8 mouse cellular contexts compared by ENCODE assay signal in the genomic region with DNA sequence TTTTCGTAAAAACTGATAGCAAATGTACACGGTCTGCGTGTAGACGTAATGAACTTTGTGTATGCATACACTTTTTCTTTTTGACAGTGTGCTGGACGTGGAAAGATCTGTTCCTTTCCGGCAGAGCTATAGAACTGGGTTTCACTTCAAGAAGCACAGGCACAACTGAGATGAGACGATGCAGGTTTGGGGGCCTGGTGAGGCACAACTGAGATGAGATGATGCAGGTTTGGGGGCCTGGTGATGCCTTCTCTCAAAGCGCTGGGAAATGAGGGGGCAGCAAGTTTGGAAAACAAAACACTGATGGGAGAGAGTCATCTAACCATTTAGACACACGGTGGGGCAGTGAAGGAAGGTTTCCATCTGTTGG. TPM values are rescaled to one million over a fixed set of nuclear protein-coding genes. Genes with fewer than 3 reads are reported as not detected.
DNase-seq lines count a peak whose midpoint lies in the region; ATAC-seq lines count a peak whose summit lies in the region.

No protein-coding gene starts in this region.

- H3K4me1 ChIP-seq in neural tube, embryonic 11.5 days (ENCODE audit: control insufficient read depth, insufficient read depth, low read length), result no peaks in the 10 kb centered on the region
- H3K4me1 ChIP-seq in forebrain, embryonic 10.5 days, result peaks cover 33% of the 10 kb centered on the region
- peaks cover 25% of the 10 kb centered on the region for H3K4me1 ChIP-seq in liver, embryonic 11.5 days (replicated peaks; ENCODE audit: control insufficient read depth, insufficient read depth, low read length)
- 0 out of 2 replicates have a peak, but pooled peaks cover 2% of the 10 kb centered on the region for H3K4me1 ChIP-seq in stomach, embryonic 15.5 days

- peak overlapping the region; percentile 92 for H3K9ac ChIP-seq in neural tube, embryonic 11.5 days (ENCODE audit: low read length)
- H3K9ac ChIP-seq in liver, embryonic 11.5 days (ENCODE audit: low read depth, low read length), result peak overlapping the region; percentile 96
- H3K9ac ChIP-seq in stomach, embryonic 15.5 days, result peak overlapping the region; percentile 80

- no peak overlapping the region for H3K27ac ChIP-seq in neural tube, embryonic 11.5 days (ENCODE audit: low read depth, low read length)
- peak overlapping the region; percentile 95 for H3K27ac ChIP-seq in forebrain, embryonic 10.5 days
- H3K27ac ChIP-seq in liver, embryonic 11.5 days (ENCODE audit: low read depth, low read length), result peak overlapping the region; percentile 79; the same call in 1 of the 2 replicates
- peak overlapping the region; percentile 57; the same call in 1 of the 2 replicates for H3K27ac ChIP-seq in stomach, embryonic 15.5 days

- H3K9me3 ChIP-seq in neural tube, embryonic 11.5 days (ENCODE audit: control insufficient read depth, low read length), result no peaks in the 10 kb centered on the region
- peaks cover 7% of the 10 kb centered on the region; the same call in 1 of the 2 replicates for H3K9me3 ChIP-seq in forebrain, embryonic 10.5 days
- H3K9me3 ChIP-seq in liver, embryonic 11.5 days (ENCODE audit: control insufficient read depth, low read length), result 0 out of 2 replicates have a peak, but pooled peaks cover 2% of the 10 kb centered on the region
- H3K9me3 ChIP-seq in stomach, embryonic 15.5 days, result no peaks in the 10 kb centered on the region

- no peak for DNase-seq in neural tube, embryonic 11.5 days (ENCODE audit: low spot score)
- DNase-seq in neural tube, embryonic 10.5 days (ENCODE audit: extremely low spot score, low spot score), result no peak
- DNase-seq in forebrain, embryonic 10.5 days (ENCODE audit: extremely low spot score, low spot score), result no peak
- DNase-seq in liver, embryonic 11.5 days (ENCODE audit: low spot score), result no peak
- DNase-seq in adrenal gland, adult 2 months, result no peak
- DNase-seq in embryo, embryonic 11 days, result no peak
- DNase-seq in layer of hippocampus, adult 9-11 months, result no peak

- WGBS in neural tube, embryonic 11.5 days, result 58% methylated on average over 9 of the region's 9 CpGs
- WGBS in forebrain, embryonic 10.5 days, result 61% methylated on average over 9 of the region's 9 CpGs
- WGBS in liver, embryonic 11.5 days, result 61% methylated on average over 9 of the region's 9 CpGs
- 42% methylated on average over 9 of the region's 9 CpGs for WGBS in stomach, embryonic 15.5 days

- no peaks in the 10 kb centered on the region for H3K27me3 ChIP-seq in neural tube, embryonic 11.5 days (ENCODE audit: control insufficient read depth, insufficient read depth, low read length)
- no peaks in the 10 kb centered on the region for H3K27me3 ChIP-seq in forebrain, embryonic 10.5 days (ENCODE audit: poor library complexity, severe bottlenecking)
- H3K27me3 ChIP-seq in liver, embryonic 11.5 days (replicated peaks; ENCODE audit: control insufficient read depth, insufficient read depth, low read length), result no peaks in the 10 kb centered on the region
- H3K27me3 ChIP-seq in stomach, embryonic 15.5 days (replicated peaks), result no peaks in the 10 kb centered on the region

- H3K4me3 ChIP-seq in neural tube, embryonic 11.5 days (ENCODE audit: low read depth, low read length), result peak overlapping the region; percentile 95
- peak overlapping the region; percentile 76 for H3K4me3 ChIP-seq in forebrain, embryonic 10.5 days
- peak overlapping the region; percentile 97 for H3K4me3 ChIP-seq in liver, embryonic 11.5 days (ENCODE audit: low read depth, low read length)
- peak overlapping the region; percentile 82 for H3K4me3 ChIP-seq in stomach, embryonic 15.5 days (replicated peaks)

- no peaks in the 10 kb centered on the region for H3K36me3 ChIP-seq in neural tube, embryonic 11.5 days (ENCODE audit: control insufficient read depth, insufficient read depth, low read length)
- H3K36me3 ChIP-seq in forebrain, embryonic 10.5 days (replicated peaks), result peaks cover 4% of the 10 kb centered on the region; the same call in 1 of the 2 replicates
- H3K36me3 ChIP-seq in liver, embryonic 11.5 days (ENCODE audit: control insufficient read depth, insufficient read depth, low read length), result no peaks in the 10 kb centered on the region; the same call in 1 of the 2 replicates
- no peaks in the 10 kb centered on the region for H3K36me3 ChIP-seq in stomach, embryonic 15.5 days

- peak overlapping the region; percentile 87 for H3K4me2 ChIP-seq in neural tube, embryonic 11.5 days (ENCODE audit: low read depth)
- H3K4me2 ChIP-seq in liver, embryonic 11.5 days, result peak overlapping the region; percentile 67
- peak overlapping the region; percentile 88 for H3K4me2 ChIP-seq in stomach, embryonic 15.5 days

- ATAC-seq in neural tube, embryonic 11.5 days (ENCODE audit: insufficient read depth, low FRiP score, low TSS enrichment), result peak; percentile 11; the same call in 1 of the 2 replicates
- ATAC-seq in liver, embryonic 11.5 days (replicated peaks; ENCODE audit: low FRiP score), result no peak
- ATAC-seq in stomach, embryonic 15.5 days (ENCODE audit: insufficient read depth, low FRiP score, low read depth), result no peak

RNA-seq across cellular contexts. Expression of a gene that starts 0.3 kb away (rescaled TPM):
- 72.3 and 82.6 TPM in 2 replicates for polyA plus RNA-seq in neural tube, embryonic 11.5 days (2014; fragmentation: Nextera tagmentation; extraction: Ambion mirVana)
- 72.5 and 73.2 TPM in 2 replicates for polyA plus RNA-seq in forebrain, embryonic 10.5 days (2016; fragmentation: Nextera tagmentation; extraction: Ambion mirVana)
- polyA plus RNA-seq in liver, embryonic 11.5 days (2014; fragmentation: Nextera tagmentation; extraction: Ambion mirVana), result 101 and 106 TPM in 2 replicates
- 66.9 and 71.5 TPM in 2 replicates for polyA plus RNA-seq in stomach, embryonic 15.5 days (2015; fragmentation: Nextera tagmentation; extraction: Ambion mirVana)
- total RNA-seq in adrenal gland, adult 2 months (2021), result 10 to 100 TPM; 64.4 to 74.2 TPM
- 384 and 451 TPM in 2 replicates for polyA plus RNA-seq in adrenal gland, adult 2 months (2012; rRNA removed)
